Mouse (Mus musculus): Measurements from ENCODE around the gene Myof.

Myof gene

DNA sequence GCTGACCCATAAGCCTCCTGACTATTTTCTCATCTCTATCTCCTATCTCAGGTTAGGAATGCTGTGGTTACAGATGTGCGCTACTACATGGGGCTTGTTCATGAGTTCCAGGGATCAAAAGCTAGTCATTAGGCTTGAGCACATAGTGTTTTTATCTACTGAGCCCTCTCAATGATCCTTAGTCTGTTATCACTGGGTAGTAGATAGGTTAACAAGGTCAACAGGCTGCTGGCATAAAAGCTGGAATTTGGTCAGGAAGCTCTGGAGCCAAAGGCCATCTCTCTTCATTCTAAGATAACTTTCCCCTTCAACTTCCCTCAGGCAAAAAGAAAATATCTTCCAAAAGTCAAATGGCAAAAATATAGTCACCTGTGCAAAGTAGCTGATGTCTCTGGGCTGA is 183.1 kb downstream of the Myof start:
- no peak for DNase-seq

DNA sequence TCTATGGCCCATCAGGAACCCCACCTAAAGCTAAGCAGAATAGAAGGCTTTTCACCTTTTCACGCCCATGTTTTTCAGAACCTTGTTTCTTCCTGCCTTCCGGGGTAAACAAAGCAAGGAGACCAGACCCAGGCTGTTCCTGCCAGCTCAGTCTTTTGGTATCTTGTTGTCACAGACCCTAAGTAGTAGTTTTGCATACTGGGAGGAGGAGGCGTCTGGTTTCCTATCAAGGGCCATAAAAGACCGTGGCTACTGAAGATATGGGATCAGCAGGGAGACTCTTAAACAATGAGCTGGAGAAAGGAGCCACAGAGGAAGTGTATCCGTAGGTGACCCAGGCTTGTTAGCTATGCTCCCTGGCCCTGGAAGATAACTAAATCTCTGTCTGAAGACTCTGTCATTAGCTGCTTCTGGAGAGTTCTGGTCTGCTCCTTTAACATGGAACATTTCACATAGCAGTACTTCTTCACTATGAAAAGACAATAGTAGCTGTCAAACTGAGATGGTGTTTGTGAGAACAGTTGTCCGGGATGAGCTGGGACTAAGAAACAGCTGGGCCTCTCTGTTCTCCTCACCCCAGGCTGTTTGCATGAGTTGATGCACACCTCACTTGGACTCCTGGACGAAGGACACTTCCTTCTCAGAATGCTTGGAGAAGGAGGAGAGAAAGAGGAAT is 184.8 kb downstream of the Myof start:
- no peak for DNase-seq

DNA sequence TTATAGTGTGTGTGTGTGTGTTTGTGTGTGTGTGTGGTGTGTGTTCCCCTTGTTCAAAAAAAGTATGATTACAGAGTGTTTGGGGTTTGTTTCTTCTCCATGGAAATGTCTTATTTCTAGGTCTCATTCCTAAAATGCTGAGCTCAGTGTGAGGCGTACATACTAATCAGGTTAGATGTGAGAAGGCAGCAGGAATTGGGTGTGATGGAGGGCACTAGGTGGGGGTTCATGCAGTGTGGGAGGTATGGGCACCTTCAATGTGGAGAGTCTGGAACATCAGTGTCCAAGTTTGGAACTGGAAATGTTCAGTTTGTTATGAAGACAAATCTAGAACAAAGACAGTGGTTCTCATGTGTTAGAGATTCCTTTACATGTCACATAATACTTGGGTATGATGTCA is 191.3 kb downstream of the Myof start:
- no peak for DNase-seq

GRCm38 (mm10) chr19:37851590-37852038 is 191.8 kb downstream of the Myof start:
- no peak for DNase-seq
